Mouse (Mus musculus) WW6 (cell line): ENCODE measurements at regions not wholly inside any gene's neighbourhood (a gene's known extent, or its start where the extent isn't known, plus 50 kb on each side); places are given as distances from the start of the nearest gene placed in this dataset.

Experiments
- DNase-seq: peaks from one replicate; pipeline ENCODE4 v3.0.0-alpha.2; 2013; ENCODE audit warnings: low read depth, low spot score

DNA sequence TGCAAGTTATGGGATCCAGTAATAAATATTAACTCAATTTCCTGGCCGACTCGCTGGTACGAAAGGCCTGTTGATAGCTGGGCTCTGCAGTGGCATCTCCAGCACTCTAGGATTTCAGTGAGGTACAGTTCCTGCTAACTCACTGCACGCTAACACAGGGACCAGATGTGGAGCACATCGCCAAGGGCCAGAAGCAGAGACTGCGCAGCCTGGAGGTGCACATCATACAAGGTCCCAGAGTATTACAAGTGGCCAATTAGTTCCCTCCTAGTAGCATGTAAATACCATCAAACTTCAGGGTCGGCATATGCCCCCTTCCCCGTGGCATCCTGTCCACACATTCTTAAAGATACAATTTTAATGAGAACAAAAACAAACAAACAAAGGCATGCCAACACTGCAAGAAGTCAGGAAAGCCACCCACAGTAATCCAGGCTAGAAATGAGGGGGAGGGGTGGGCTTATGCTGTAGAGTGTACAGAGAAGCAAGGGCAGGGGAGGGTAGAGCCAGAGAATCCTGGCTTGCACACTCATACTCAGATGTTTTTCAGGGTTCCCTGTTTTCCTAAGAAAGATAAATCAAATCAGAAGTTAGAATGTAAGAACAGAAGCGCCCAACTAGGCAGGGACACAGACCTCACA lies 419.9 kb upstream of the Mctp2 start:
- no peak for DNase-seq

- no peak for DNase-seq
Measured at GRCm38 (mm10) chr7:72737792-72738191, 431.4 kb upstream of the Mctp2 start.

DNA sequence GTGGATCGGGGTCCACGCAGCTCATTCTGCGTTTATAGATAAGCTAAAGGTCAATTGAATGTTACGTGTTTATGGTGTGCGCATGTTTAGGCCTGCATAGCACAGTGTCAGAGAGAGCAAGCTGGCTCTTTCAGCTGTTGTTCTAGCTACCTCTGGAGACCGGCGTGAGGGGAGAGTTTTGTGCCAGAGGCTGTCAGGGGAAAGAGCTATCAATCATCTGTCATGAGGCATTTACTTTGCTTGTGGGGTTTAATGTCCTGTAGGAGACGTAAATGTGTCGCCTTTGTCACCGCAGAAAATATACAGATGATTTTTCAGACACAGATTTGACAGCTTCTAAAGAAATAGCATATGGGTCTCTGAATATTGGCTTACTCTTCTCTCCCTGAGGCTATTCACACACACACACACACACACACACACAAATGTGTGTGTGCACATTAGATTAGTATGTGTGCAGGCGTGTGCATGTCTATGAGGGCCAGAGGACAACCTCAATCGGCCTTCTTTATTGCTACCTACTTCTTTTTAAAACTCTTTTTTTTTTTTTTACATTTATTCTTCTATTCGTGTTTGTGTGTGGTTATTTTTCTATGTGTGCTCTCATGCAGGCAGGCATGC lies 432.0 kb upstream of the Mctp2 start:
- no peak for DNase-seq

DNA sequence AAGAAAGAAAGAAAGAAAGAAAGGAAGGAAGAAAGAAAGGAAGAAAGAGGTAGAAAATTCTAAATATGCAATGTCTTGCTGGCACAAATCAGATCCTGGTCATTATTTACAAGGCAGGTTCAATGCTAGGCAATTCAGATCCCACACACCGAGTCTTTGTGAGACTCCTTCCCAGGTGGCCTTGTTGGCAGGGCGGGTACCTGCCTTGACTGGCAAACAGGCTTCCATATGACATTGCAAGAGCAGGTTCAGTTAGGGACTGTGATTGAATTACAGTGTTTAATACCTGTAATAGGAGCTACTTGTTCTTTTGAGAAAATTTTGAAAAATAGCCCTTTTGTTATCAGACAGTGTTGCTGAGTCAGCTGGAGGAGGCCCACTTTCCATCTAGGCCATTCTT lies 436.0 kb upstream of the Mctp2 start:
- no peak for DNase-seq

DNA sequence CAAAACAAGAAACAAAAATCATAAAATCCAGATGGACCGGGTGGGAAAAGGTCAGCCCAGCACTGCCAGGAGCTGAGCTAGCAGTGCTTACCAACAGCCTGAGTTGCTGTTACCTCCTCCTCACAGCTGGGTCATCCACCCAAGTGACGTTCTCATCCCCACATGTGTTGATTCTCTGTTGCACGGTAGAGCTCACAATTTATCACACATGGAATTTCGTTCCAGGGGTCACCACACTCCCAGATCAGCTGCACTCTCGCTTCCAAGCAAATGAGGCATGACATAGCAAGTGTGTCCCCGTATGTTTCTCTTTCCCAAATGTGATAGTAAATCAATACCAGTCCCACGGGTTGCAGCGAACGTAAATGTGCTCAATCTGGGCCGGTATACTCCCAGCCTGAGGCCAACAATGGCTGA lies 445.1 kb upstream of the Mctp2 start:
- DNase-seq: no peak

DNA sequence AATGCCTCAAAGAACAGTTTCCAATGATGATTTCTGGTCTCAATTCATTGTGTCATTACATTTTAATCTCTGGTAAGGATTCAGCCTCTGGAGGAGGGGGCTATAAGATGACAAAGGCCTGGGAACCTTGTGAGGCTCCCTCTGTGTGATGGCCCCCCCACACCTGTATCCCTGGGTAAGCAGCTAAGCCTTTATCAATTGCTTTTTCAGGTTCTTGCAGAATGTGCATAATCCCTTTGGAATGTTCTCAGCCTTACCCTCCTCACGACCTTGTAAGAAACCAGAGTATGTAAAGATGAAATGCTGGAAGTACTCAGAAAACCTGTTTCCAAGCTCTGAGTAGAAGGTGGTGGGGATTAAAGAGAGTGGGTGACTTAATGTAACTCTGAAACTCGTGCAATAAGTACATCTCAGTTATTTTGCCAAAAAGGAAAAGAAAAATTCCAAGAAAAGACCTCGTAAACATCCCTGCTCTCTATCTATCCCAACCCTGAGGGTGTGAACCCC lies 446.7 kb upstream of the Mctp2 start:
- DNase-seq: no peak

DNA sequence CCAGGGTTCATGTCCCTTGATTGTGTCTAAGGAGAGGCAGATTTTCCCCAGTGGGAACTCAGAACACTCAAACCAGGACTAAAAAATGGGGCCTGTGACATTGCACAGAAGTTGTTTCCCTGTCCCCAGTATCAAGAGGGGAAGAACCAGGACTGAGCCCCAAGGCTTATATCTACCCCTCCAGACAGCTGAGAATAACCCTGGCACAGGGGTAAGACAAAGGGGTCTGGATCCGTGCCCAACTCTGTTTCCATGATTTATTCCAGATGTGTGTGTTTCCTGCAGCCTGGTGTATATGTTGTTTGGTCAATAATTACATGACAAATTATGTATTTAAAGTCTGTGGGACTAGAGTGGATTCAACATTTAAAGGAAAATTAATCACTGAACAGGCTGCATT lies 456.3 kb upstream of the Mctp2 start:
- DNase-seq: no peak

- no peak for DNase-seq
Measured at GRCm38 (mm10) chr7:72768705-72769104, 462.3 kb upstream of the Mctp2 start.

- DNase-seq: no peak
Measured at GRCm38 (mm10) chr7:72774031-72774770, 467.8 kb upstream of the Mctp2 start.

- DNase-seq: no peak
Measured at GRCm38 (mm10) chr7:72774771-72775119, 468.3 kb upstream of the Mctp2 start.

DNA sequence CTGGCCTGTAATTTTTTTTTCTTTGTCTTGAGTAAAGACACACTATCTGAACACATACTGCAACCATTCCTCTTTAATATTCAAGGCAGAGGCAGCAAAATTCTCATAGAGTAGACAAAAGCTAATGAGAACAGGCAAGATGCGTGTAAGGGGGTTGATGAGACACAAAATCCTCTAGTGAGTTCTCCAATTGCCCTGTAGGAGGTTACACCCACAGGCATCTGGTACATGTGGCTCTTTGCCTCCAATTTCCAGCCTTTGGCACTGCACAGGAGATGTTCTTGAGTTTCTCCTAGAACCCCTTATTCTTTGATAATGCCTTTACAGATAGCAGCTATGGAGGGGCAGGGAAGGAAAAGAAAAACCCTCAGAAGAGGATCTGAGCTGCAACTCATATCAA lies 480.9 kb upstream of the Mctp2 start:
- no peak for DNase-seq

DNA sequence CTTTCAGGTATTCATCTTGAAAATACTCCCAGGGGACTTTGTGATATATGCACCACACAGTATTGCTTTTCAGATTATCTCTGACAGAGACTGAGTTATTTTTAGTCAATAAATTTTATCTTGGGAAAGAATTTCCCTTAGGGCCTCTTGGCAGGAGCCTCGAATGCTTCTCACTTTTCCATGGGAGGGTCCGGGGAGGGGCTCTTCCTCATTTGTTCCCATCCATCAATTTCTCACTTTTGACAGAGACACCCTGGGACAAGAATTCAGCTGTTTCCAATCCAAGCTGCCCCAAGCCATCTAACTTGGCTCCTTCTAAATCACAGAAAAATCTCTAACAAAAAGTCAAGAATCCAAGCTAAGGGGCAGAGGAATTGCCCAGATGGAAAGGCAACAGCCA lies 481.9 kb upstream of the Mctp2 start:
- DNase-seq: no peak

DNA sequence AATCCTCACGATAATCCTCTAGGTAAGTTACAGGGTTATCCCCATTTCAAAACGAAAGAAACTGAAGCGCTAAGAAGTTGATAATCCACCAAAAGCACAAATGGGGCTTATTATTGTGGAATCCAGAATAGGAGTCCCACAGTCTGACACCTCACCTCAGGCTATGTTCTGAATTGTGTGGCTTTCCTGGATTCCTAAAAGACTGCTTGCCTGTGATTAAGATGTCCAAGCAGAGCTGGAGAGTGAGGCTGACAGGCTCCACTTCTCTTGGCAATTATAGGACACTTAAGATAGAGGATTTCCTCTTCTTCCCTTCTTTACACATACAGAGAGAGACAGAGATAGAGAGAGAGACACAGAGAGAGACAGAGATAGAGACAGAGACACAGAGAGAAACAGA lies 515.7 kb upstream of the Mctp2 start:
- DNase-seq: no peak

DNA sequence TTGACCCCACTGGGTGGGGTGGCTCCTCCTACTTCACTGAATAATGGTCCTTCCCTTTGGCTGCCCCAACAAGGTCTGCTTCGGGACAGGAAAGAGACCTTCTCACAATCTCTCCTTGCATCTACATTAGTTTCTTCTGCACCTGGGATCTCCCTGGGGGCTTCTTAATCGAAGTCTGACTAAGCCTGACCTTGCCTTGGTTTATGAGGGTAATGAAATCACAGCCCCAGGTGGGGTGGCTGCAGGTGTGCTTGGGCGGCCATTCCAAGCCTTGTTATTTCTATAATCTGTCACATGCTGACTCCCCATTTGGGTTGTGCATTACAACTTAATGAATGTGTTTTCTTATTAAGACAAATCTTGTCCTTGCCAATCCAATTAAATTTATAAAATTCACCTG lies 520.2 kb upstream of the Mctp2 start:
- no peak for DNase-seq

DNA sequence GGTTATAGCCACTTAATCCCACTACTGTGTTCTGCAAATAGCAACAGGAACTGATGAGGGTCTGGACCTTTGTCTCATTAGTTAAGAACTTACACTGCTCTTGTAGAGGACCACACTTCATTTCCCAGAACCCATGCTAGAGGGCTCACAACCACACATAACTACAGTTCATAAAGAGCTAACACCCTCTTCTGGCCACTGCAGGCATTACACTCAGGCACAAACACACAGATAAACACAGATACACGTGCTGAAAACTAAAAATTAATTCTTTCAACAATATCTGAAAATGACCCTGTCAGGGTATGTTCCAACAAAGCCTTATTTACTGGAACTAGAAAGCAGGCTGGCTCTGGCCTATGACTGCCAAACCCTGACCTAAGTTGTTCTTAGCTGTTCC lies 529.0 kb upstream of the Mctp2 start:
- DNase-seq: no peak

GRCm38 (mm10) chr7:72836026-72836425 lies 529.6 kb upstream of the Mctp2 start:
- DNase-seq: no peak

GRCm38 (mm10) chr7:72836457-72836985 lies 530.1 kb upstream of the Mctp2 start:
- DNase-seq: no peak

DNA sequence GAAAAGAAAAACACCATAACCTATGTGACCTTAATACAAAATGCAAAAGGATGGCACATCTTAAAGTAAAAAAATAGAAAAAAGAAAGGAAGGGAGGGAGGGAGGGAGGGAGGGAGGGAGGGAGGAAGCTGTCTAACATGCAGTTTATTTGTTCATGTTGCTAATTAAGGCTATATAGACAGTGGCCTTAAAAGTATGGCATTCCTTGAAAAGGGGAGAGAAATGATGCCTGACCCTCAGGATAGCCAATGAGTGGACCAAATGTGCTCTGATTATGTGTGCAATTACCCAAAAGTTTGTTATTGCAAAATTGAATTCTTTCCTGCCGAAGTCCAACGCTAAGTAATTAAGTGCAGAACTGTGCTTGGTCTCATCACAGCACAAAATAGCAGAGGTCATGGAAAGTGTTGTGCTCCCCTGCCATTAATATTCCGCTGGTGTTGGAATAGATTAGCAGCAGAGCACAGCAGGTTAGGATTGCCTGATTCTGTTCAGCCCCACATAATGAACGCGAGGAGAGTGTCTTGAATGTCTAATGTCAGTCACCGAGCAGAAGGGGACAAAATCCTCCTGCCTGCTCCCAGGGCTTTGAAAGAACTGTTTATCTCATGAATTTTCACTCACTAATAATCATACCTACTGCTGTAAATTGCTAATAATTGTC lies 531.7 kb upstream of the Mctp2 start:
- no peak for DNase-seq

- DNase-seq: no peak
Measured at GRCm38 (mm10) chr7:72851346-72851745, 524.0 kb upstream of the Rgma start.

DNA sequence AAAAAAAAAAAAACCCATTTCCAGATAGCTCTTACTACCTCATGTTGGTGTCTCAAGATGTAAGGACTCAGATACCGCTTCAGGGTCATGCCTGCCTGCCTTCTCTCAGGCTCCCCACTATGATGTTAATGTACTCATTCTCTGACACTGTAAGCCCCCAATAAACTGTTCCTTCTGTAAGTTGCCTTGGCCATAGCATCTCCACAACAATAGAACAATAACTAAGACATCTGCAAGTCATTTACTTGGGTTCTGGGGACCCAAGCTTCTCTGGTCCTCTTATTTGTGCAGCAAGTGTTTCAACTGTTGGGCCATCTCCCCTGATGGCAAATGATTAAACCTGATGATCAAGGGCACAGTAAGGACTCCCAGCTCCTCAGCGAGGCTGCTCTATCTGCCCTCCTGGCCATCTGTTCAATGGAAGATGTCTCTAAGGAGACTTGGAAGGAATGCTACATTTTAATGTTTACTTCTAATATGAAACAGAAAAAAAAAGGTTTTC lies 520.8 kb upstream of the Rgma start:
- DNase-seq: peak; percentile 16

DNA sequence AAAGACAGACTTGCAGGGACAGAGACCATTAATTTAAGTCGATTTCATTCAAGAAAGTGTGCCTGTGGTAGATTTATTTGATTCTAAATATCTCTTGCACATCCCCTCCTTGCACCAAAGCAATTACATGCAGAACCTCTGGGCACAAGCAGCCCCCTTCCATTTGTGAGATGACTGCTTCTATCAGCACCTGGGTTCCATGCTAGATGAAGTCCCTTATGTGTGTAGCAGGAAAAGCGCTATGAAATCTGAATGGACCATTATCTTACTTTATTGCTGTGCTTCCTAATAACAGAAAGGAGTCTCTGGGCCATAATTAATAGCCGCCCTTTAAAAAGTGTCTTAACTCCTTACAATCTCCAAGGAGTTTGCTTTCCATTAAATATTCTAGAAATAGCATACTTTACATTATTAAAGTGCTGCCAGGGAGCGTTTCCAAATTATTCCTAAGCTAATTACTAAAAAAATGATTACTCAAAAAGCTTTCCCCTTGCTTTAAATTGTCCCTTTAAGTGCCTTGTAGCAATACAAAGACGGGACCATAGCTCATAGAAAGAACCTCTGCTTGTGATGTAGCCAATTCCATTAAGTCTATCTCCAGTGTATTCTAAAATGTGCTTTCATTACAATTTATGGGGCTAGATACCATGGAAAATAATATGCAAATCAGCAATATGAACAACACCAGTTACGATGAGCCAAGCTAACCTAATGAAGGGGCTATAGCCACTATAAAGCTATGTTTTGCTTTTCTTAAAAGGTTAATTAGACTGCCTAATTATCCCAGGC lies 508.1 kb upstream of the Rgma start:
- DNase-seq: no peak
